Mouse (Mus musculus) limb, embryonic 12.5 days (tissue): Measurements from ENCODE around the gene Map2k7. TPM values are rescaled to one million over a fixed set of nuclear protein-coding genes. Genes with fewer than 3 reads are reported as not detected.

Experiments
- ATAC-seq: fragments of 200-750 bp; cut with Nextera tagmentation; 2 replicates; pipeline ENCODE4 v1.8.0; 2017; ENCODE audit warnings: low read depth, moderate TSS enrichment; ENCODE audit not compliant: insufficient number of reproducible peaks, insufficient read depth, low FRiP score, low TSS enrichment
- H3K27ac ChIP-seq: fragments of 300-500 bp; sonication (generic); 2 replicates; pipeline ENCODE4 v1.5.1; 2016; ENCODE audit warnings: mild to moderate bottlenecking, moderate library complexity
- H3K27me3 ChIP-seq: fragments of 300-500 bp; sonication (generic); 2 replicates; pipeline ENCODE4 v1.6.1; 2016; ENCODE audit warnings: mild to moderate bottlenecking, moderate library complexity
- H3K36me3 ChIP-seq: fragments of 300-500 bp; sonication (generic); 2 replicates; pipeline ENCODE4 v1.6.1; 2016; ENCODE audit warnings: mild to moderate bottlenecking, moderate library complexity
- H3K4me1 ChIP-seq: fragments of 300-500 bp; sonication (generic); replicated peaks from 2 replicates; pipeline ENCODE4 v1.6.1; 2016
- H3K4me2 ChIP-seq: fragments of 300-500 bp; sonication (generic); 2 replicates; pipeline ENCODE4 v1.6.1; 2016; ENCODE audit warnings: mild to moderate bottlenecking, moderate library complexity
- H3K4me3 ChIP-seq: fragments of 300-500 bp; sonication (generic); replicated peaks from 2 replicates; pipeline ENCODE4 v1.5.1; 2016; ENCODE audit warnings: mild to moderate bottlenecking
- H3K9ac ChIP-seq: fragments of 300-500 bp; sonication (generic); replicated peaks from 2 replicates; pipeline ENCODE4 v1.6.1; 2016; ENCODE audit warnings: mild to moderate bottlenecking, moderate library complexity
- H3K9me3 ChIP-seq: fragments of 300-500 bp; sonication (generic); 2 replicates; pipeline ENCODE4 v1.6.1; 2016; ENCODE audit warnings: mild to moderate bottlenecking, moderate library complexity
- WGBS: fragments of 180-500 bp; shearing (Covaris S2); methylation state at CpG from one replicate; pipeline ENCODE4 v1.1.7; 2016; 5-methylcytosine and 5-hydroxymethylcytosine counted together
- polyA plus RNA-seq: library from polyadenylated mRNA; unstranded; fragments of >200 nt; fragmentation: Nextera tagmentation; extraction: Ambion mirVana; gene quantifications from 2 replicates; pipeline ENCODE4 v1.2.1, GENCODE M21; 2016

Map2k7 gene
- polyA plus RNA-seq, 1 experiment from 2014 or later, result 33.7 TPM

DNA sequence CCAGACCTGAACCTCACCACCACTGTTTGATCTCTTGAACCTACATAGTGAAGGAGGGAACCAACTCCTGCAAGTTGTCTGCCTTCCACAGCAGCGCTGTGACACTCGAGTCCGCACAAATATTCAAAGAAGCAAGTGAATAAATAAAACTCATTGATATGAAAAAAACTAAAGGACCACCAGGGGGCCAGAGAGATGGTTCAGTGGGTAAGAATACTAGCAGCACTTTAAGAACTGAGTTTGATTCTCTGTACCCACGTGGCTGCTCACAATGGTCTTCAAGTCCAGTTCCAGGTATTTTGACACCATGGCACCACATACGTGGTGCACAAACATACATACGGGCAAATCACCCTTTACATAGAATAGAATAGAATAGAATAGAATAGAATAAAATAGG is 27.4 kb upstream of the Map2k7 start:
- H3K4me2 ChIP-seq, result no peak overlapping the region
- no peak for ATAC-seq
- WGBS, result 85% methylated on average over 6 of the region's 6 CpGs

DNA sequence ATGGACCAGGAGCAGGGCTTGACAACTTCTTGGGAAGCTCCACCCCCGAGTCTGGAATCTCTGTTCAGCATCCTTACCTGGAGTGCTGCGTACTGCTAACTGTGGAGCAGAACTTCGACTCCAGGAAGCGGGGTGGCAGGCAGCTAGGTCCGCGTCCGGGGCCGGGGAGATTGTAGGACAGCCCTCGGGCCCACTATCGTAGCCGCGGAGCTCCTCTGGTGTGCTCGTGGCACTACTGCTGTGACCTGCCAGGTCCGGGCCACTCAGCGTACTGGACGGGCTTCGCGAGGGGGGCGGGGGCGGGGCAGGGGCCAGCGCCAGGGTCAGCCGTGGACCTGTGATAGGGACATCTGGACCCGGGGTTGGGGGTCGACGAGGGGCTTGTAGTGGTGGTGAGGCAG is 25.7 kb upstream of the Map2k7 start:
- Histone ChIP-seq H3K4me2 (peak overlapping the region; percentile 91), H3K4me1 (peaks cover 38% of the 10 kb centered on the region), H3K9me3 (0 out of 2 replicates have a peak, but pooled peaks cover 5% of the 10 kb centered on the region), H3K27ac (no peak overlapping the region), H3K4me3 (peak overlapping the region; percentile 46), H3K9ac (peak overlapping the region; percentile 57; the same call in 1 of the 2 replicates), H3K27me3 (peaks cover 74% of the 10 kb centered on the region), H3K36me3 (0 out of 2 replicates have a peak, but pooled peaks cover 9% of the 10 kb centered on the region)
- under 1% methylated on average over 25 of the region's 25 CpGs for WGBS
- peak; percentile 21 for ATAC-seq

More for the DNA sequence above, 27.4 kb upstream of the Map2k7 start:
- Histone ChIP-seq H3K9ac (no peak overlapping the region), H3K4me1 (peaks cover 33% of the 10 kb centered on the region), H3K4me3 (no peak overlapping the region), H3K27me3 (peaks cover 74% of the 10 kb centered on the region), H3K9me3 (0 out of 2 replicates have a peak, but pooled peaks cover 5% of the 10 kb centered on the region), H3K27ac (no peak overlapping the region), H3K36me3 (0 out of 2 replicates have a peak, but pooled peaks cover 9% of the 10 kb centered on the region)

DNA sequence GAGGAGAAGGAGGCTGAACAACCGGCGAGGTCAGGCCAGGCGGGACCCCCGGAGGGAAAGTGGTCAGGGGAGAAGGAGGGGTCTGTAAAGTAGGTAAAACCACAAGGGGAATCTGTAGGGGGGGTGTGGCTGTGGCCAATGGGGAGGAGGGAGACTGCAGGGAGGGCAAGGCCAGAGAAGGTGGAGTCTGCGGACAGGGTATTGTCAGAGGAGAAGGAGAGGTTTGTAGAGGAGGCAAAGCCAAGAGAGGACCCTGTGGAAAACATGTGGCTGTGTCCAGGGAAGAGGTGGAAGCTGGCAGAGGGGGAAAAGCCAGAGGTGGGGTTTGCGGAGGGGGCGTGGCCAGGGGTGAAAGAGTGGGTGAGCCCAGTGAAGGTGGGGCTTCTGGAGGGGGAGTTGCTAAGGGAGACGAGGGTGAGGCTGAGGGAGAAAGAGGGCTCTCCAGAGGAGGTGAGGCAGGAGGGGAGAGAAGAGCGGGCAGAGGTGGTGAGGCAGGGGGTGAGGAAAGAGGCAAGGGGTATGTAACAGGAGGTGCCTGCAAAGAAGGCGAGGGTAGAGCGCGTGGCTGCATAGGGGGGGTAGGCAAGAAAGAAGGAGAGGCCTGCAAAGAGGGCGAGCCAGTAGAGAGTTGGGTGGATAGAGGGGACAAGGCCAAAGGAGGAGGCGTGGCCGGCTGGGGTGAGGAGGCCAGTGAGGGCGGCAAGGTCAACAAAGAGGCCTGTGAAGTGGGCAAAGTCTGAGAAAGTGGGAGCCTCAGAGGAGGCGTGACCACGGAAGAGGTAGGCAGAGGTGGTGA is 25.1 kb upstream of the Map2k7 start:
- Histone ChIP-seq H3K9ac (peak overlapping the region; percentile 57), H3K27ac (no peak overlapping the region), H3K4me2 (peak overlapping the region; percentile 91), H3K4me3 (peak overlapping the region; percentile 46), H3K36me3 (0 out of 2 replicates have a peak, but pooled peaks cover 9% of the 10 kb centered on the region), H3K27me3 (peaks cover 74% of the 10 kb centered on the region), H3K9me3 (0 out of 2 replicates have a peak, but pooled peaks cover 5% of the 10 kb centered on the region), H3K4me1 (peaks cover 38% of the 10 kb centered on the region)
- under 1% methylated on average over 18 of the region's 18 CpGs for WGBS
- peak; percentile 71 for ATAC-seq

DNA sequence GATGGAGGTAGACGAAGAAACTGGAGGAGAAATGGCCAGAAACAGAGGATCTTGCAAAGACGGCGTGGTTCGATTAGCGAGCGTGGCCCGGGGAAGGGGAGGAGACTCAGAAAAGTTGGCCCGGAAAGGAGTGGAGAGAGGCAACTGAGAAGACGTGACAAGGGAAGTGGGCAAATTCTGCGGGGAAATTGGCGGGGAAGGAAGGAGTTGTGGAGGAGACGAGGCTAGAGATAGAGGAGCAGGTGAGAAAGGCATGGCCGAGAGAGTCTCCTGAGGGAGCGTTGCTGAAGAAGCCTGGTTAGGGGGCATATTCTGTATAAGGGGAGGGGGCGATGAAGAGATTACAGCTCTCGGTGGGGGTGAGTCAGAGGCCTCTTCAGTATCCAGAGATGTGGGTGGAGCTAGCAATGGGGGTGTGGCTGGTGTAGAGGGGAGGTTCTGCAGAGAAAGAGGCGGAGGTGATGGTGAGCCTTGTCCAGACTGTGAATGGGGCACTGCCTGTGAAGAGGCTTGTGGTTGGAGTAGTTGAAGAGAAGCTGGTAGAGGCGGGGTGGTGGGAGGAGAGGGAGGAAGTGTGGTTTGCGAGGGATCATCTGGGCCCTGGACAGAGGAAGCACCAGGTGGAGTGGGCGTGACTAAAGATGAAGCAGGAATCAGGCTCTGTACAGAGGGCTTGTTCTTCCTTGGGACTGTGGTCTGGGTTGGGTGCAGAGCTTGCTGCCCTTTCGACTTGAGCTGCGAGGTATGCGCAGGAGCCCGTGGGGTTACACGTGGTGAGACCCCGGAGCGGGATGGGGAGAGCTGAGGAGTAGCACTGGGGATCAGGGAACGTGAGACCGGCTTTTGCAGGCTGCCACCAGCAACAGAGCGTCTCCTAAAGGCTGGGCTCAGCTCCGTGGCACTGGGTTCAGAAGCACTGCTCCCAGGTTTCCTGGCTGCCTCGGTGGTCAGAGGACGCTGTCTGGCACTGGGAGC is 24.2 kb upstream of the Map2k7 start:
- Histone ChIP-seq H3K4me3 (peak overlapping the region; percentile 46), H3K4me2 (peak overlapping the region; percentile 91), H3K27ac (no peak overlapping the region), H3K9me3 (0 out of 2 replicates have a peak, but pooled peaks cover 2% of the 10 kb centered on the region), H3K4me1 (peaks cover 38% of the 10 kb centered on the region), H3K9ac (peak overlapping the region; percentile 44; the same call in 1 of the 2 replicates), H3K27me3 (peaks cover 72% of the 10 kb centered on the region), H3K36me3 (0 out of 2 replicates have a peak, but pooled peaks cover 9% of the 10 kb centered on the region)
- peak; percentile 34; the same call in 1 of the 2 replicates for ATAC-seq
- 8% methylated on average over 33 of the region's 33 CpGs for WGBS

DNA sequence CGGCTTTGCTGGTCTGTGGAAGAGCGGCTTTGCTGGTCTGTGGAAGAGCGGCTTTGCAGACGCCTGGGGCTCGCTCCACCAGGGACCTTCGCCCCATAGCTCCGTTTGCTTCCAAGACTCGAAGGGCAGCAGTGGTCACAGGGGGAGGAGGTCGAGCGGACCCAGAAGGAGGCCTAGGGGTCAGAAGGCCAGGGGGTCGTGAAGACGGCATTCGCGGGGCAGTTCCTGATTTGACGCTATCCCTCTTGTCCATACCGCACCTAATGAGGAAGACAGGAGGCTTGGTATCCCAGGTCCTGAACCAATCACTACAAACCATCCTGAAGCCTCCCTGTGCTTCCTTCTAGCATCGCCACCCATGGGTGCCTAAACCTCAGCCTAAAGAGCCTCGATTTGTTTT is 22.2 kb upstream of the Map2k7 start:
- Histone ChIP-seq H3K36me3 (no peaks in the 10 kb centered on the region), H3K27me3 (peaks cover 69% of the 10 kb centered on the region), H3K4me2 (peak overlapping the region; percentile 91), H3K4me1 (peaks cover 38% of the 10 kb centered on the region), H3K4me3 (peak overlapping the region; percentile 53), H3K9ac (peak overlapping the region; percentile 64; the same call in 1 of the 2 replicates), H3K27ac (no peak overlapping the region), H3K9me3 (no peaks in the 10 kb centered on the region)
- WGBS, result 6% methylated on average over 18 of the region's 18 CpGs
- ATAC-seq, result no peak

DNA sequence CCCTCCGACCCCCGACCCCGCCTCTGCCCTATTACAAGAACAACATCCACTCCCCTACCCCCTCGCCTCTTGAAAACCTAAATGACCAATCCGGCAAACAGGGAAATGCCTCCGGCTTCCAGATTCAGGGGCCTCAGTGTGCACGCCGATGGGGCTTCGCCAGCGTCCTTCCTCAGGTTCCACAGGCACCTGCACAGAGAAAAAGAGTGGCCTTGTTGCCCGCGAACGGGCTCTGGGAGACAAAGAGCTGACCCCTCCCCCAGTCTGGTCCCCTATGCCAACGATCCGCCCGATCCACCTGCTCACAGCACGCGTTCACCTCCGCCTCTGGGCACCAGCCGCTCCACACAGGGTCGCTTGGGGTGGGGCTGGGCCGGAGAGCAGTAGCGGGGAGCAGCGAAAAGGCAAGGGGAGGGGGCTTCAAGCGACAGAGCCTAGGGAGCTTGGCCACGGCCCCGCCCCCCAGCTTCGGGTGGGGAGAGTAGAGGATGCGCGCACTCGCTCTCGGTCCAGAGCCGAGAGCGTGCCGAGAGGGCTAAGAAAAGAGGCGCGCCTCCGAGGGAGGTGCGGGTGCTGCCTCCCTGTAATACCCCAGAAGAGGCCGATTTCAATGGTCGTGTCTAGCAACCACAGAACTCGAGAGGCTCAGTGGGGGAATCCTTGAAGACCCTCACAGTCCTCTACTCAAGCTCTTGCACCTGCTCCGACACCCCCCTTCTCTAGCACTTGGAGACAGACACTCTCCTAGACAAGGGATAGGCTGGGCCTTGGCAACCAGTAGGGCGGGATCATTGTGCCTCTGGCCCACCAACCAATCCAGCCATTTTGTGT is 21.5 kb upstream of the Map2k7 start, which contains the start of gene Prr36:
Gene Prr36, minus strand, starts transcription at position 669 of the 831 bp plus-strand sequence.
- H3K9ac ChIP-seq, result peak within 1 kb of the TSS; percentile 64
- WGBS, result 1% methylated on average over 44 of the region's 44 CpGs
- ATAC-seq, result peak; percentile 14; the same call in 1 of the 2 replicates
- H3K4me2 ChIP-seq, result peak within 1 kb of the TSS; percentile 91
- H3K9me3 ChIP-seq, result no peaks in the 10 kb centered on the region
- peak within 1 kb of the TSS; percentile 53 for H3K4me3 ChIP-seq
- no peaks in the 10 kb centered on the region for H3K36me3 ChIP-seq
- H3K4me1 ChIP-seq, result peaks cover 38% of the 10 kb centered on the region
- no peak within 1 kb of the TSS for H3K27ac ChIP-seq
- H3K27me3 ChIP-seq, result peaks cover 67% of the 10 kb centered on the region

DNA sequence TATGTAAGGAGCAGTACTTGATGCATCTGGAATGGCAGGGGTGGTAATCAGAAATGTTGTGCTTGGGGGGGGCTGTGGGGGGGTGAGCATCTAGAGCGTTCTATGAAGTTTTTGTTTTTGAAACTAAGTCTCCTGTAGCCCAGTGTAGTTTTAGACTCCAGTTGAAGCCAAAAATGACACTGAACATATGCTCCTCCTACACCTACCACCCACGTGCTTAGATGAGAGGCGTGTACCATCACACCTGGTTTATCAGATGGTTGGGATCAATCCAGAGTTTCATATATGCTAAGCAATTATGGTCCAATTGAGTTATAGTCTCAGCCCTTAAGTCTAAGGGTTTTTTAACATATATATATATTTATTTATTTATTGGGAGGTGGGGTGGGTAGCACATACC is 18.9 kb upstream of the Map2k7 start:
- no peak overlapping the region for H3K4me3 ChIP-seq
- H3K4me1 ChIP-seq, result peaks cover 19% of the 10 kb centered on the region
- H3K27me3 ChIP-seq, result peaks cover 53% of the 10 kb centered on the region
- H3K27ac ChIP-seq, result no peak overlapping the region
- no peaks in the 10 kb centered on the region for H3K9me3 ChIP-seq
- H3K9ac ChIP-seq, result no peak overlapping the region
- no peak for ATAC-seq
- 75% methylated on average over 3 of the region's 3 CpGs for WGBS
- no peak overlapping the region for H3K4me2 ChIP-seq
- no peaks in the 10 kb centered on the region for H3K36me3 ChIP-seq

DNA sequence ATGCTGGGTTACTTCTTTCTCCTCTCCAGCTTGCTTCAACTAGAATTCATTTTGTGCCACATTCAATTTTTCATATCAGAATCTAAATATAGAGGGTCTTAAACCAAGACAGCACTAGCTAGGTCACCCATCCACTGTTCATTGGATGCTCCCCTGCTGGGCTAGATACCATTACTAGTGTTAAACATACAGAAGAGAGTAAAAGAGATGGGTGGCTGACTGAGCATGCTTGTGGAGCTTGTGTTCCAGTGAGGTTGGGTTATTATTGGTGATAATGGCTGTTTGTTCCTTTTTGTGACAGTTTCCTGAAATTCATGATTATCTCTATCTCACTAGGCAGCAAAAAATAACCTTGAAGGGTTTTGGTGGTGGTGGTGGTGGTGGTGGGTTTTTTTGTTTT is 16.5 kb upstream of the Map2k7 start:
- Histone ChIP-seq H3K9ac (no peak overlapping the region), H3K4me2 (no peak overlapping the region), H3K4me3 (no peak overlapping the region), H3K36me3 (no peaks in the 10 kb centered on the region), H3K4me1 (peaks cover 11% of the 10 kb centered on the region), H3K9me3 (no peaks in the 10 kb centered on the region), H3K27ac (no peak overlapping the region), H3K27me3 (peaks cover 48% of the 10 kb centered on the region)
- no peak for ATAC-seq

DNA sequence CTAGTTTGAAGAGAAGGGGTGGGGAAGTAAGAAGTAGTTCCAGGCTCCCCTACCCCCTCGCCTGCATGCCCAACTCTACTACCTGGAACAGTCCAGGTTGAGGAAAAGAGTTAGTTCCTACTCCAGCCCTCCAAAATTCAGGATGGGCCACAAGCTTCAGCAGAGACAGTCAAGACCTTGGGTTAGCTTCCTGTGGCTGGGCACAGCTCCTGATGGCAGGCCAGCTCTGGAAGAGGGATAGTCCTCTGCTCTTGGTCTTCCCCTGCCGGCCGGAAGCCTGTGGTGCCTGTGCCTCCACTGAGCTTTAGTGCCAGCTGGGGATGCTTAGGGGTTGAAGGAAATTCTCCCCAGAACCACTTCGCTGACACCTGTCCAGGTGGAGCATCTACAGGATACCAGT is 12.2 kb upstream of the Map2k7 start:
- Histone ChIP-seq H3K27ac (no peak overlapping the region), H3K27me3 (peaks cover 42% of the 10 kb centered on the region), H3K9ac (no peak overlapping the region; the same call in 1 of the 2 replicates), H3K4me2 (peak overlapping the region; percentile 58), H3K4me1 (peaks cover 6% of the 10 kb centered on the region), H3K36me3 (no peaks in the 10 kb centered on the region), H3K4me3 (peak overlapping the region; percentile 35), H3K9me3 (no peaks in the 10 kb centered on the region)
- WGBS, result 22% methylated on average over 4 of the region's 4 CpGs
- 0 out of 2 replicates have a peak, but pooled peaks have one; percentile 12 for ATAC-seq

DNA sequence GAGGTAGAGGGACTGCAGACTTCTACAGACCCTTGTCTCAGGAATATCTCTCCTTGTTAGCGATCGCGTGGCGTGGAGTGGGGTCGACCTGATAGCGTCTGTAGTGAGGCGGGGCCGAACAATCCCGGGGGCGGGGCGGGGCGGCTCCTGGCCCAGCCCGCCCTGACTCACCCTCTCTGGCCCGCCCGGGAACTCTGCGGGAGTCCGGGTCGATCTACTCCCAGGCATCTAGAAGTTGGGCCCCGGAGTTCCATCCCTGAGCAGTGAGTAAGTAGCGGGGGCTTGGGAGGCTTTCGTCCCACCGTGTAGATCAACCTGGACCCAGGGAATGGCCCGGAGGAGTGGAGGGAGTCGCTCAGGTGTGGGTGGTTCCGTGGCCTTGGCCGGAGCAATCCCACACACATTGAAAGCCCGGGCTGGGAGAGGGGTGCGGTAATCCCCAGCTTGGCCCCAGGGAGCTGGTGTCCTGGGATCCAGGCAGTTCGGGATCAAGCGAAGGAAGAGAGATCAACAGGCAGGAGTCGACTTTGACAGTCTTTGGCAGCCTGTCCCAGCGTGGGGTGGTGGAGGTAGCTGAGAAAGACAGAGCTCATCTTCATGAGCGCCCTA is 11.7 kb upstream of the Map2k7 start, which contains the start of gene Lrrc8e:
Gene Lrrc8e, plus strand, starts transcription at position 89 of the 609 bp plus-strand sequence.
- Histone ChIP-seq H3K9ac (peak within 1 kb of the TSS; percentile 24; the same call in 1 of the 2 replicates), H3K4me1 (peaks cover 6% of the 10 kb centered on the region), H3K4me2 (peak within 1 kb of the TSS; percentile 58), H3K27me3 (peaks cover 42% of the 10 kb centered on the region), H3K27ac (no peak within 1 kb of the TSS), H3K9me3 (no peaks in the 10 kb centered on the region), H3K36me3 (no peaks in the 10 kb centered on the region), H3K4me3 (peak within 1 kb of the TSS; percentile 35)
- ATAC-seq, result 0 out of 2 replicates have a peak, but pooled peaks have one; percentile 43
- 4% methylated on average over 33 of the region's 33 CpGs for WGBS
